Mouse (Mus musculus): Measurements from ENCODE around the gene Hoxb7. TPM values are rescaled to one million over a fixed set of nuclear protein-coding genes. Genes with fewer than 3 reads are reported as not detected.

Gene Hoxb7
- polyA plus RNA-seq, 1 experiment from 2014 or later = not detected

- no peak for ATAC-seq (replicated peaks; ENCODE audit: low FRiP score)
- no peaks in the 10 kb centered on the region for H3K9me3 ChIP-seq (ENCODE audit: control insufficient read depth, low read length)
- H3K36me3 ChIP-seq (ENCODE audit: control insufficient read depth, insufficient read depth, low read length) = no peaks in the 10 kb centered on the region
- peaks cover 97% of the 10 kb centered on the region for H3K27me3 ChIP-seq (ENCODE audit: control insufficient read depth, insufficient read depth, low read length)
- H3K4me2 ChIP-seq (ENCODE audit: low read depth, low read length, severe bottlenecking) = no peak within 1 kb of the TSS
- no peak for DNase-seq (ENCODE audit: low spot score)
- H3K9ac ChIP-seq (ENCODE audit: low read length) = no peak within 1 kb of the TSS
- no peak within 1 kb of the TSS for H3K4me3 ChIP-seq (ENCODE audit: low read depth, low read length)
- H3K4me1 ChIP-seq (replicated peaks; ENCODE audit: control insufficient read depth, insufficient read depth, low read length) = no peaks in the 10 kb centered on the region; the same call in none of the 2 replicates
- 1% methylated on average over 27 of the region's 27 CpGs for WGBS
- no peak within 1 kb of the TSS for H3K27ac ChIP-seq (ENCODE audit: low read depth, low read length)
Measured at GRCm38 (mm10) chr11:96281855-96282570, 4.4 kb upstream of the Hoxb7 start, which contains the start of gene Hoxb8. Gene Hoxb8 (plus strand): TSS chr11:96281905.

DNA sequence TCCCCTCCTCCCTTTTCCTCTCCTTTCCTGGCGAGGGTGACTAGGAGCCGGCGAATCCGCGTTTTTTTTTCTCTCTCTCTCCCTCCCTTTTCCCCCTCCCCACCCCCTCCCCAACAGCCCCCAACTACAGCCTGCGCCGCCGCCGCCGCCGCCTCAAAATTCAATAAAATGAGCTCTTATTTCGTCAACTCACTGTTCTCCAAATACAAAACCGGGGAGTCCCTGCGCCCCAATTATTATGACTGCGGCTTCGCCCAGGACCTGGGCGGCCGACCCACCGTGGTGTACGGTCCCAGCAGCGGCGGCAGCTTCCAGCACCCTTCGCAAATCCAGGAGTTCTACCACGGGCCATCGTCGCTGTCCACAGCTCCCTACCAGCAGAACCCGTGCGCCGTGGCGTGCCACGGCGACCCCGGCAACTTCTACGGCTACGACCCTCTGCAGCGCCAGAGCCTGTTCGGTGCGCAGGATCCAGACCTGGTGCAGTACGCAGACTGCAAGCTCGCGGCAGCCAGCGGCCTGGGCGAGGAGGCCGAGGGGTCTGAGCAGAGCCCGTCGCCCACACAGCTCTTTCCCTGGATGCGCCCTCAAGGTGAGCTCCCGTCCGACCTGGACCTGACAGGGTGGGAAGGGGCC lies 3.5 kb upstream of the Hoxb7 start:
- no peak overlapping the region for H3K9ac ChIP-seq (ENCODE audit: low read length)
- H3K9me3 ChIP-seq (ENCODE audit: control insufficient read depth, low read length) = no peaks in the 10 kb centered on the region
- no peak overlapping the region for H3K4me3 ChIP-seq (ENCODE audit: low read depth, low read length)
- H3K27me3 ChIP-seq (ENCODE audit: control insufficient read depth, insufficient read depth, low read length) = peaks cover 97% of the 10 kb centered on the region
- under 1% methylated on average over 45 of the region's 49 CpGs for WGBS
- H3K27ac ChIP-seq (ENCODE audit: low read depth, low read length) = no peak overlapping the region
- DNase-seq (ENCODE audit: low spot score) (peak; percentile 81), ATAC-seq (replicated peaks; ENCODE audit: low FRiP score) (no peak)
- no peaks in the 10 kb centered on the region; the same call in none of the 2 replicates for H3K4me1 ChIP-seq (replicated peaks; ENCODE audit: control insufficient read depth, insufficient read depth, low read length)
- no peaks in the 10 kb centered on the region for H3K36me3 ChIP-seq (ENCODE audit: control insufficient read depth, insufficient read depth, low read length)
- H3K4me2 ChIP-seq (ENCODE audit: low read depth, low read length, severe bottlenecking) = no peak overlapping the region

DNA sequence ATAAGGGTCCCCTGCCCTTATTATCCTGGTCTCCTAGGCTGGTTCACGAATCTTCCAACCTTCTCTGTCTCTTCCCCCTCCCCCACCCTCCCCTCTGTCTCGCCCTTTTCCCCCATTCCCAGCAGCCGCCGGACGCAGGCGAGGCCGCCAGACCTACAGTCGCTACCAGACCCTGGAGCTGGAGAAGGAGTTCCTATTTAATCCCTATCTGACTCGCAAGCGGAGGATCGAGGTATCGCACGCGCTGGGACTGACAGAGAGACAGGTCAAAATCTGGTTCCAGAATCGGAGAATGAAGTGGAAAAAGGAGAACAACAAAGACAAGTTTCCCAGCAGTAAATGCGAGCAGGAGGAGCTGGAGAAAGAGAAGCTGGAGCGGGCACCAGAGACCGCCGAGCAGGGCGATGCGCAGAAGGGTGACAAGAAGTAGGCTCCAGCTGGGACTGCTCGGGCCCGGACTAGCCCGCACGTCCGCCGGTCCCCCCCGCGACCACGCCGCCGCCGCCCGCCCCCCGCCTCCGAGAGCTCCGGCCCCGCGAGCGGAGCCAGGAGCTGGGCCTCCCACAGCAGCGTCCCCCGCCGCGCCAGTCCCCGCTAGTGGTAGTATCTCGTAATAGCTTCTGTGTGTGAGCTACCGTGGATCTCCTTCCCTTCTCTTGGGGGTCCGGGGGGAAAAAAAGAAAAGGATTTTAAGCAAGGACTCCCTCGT lies 2.2 kb upstream of the Hoxb7 start:
- no peak overlapping the region for H3K27ac ChIP-seq (ENCODE audit: low read depth, low read length)
- no peaks in the 10 kb centered on the region for H3K36me3 ChIP-seq (ENCODE audit: control insufficient read depth, insufficient read depth, low read length)
- peak overlapping the region; percentile 13; the same call in 1 of the 2 replicates for H3K4me3 ChIP-seq (ENCODE audit: low read depth, low read length)
- ATAC-seq (replicated peaks; ENCODE audit: low FRiP score) = no peak
- H3K4me2 ChIP-seq (ENCODE audit: low read depth, low read length, severe bottlenecking) = peak overlapping the region; percentile 34; the same call in 1 of the 2 replicates
- peaks cover 99% of the 10 kb centered on the region for H3K27me3 ChIP-seq (ENCODE audit: control insufficient read depth, insufficient read depth, low read length)
- no peak overlapping the region for H3K9ac ChIP-seq (ENCODE audit: low read length)
- under 1% methylated on average over 49 of the region's 49 CpGs for WGBS
- peak; percentile 71 for DNase-seq (ENCODE audit: low spot score)
- no peaks in the 10 kb centered on the region for H3K9me3 ChIP-seq (ENCODE audit: control insufficient read depth, low read length)
- no peaks in the 10 kb centered on the region; the same call in none of the 2 replicates for H3K4me1 ChIP-seq (replicated peaks; ENCODE audit: control insufficient read depth, insufficient read depth, low read length)

- Histone ChIP-seq H3K27me3 (ENCODE audit: control insufficient read depth, insufficient read depth, low read length) (peaks cover 99% of the 10 kb centered on the region), H3K36me3 (ENCODE audit: control insufficient read depth, insufficient read depth, low read length) (no peaks in the 10 kb centered on the region), H3K9me3 (ENCODE audit: control insufficient read depth, low read length) (no peaks in the 10 kb centered on the region), H3K4me3 (ENCODE audit: low read depth, low read length) (no peak overlapping the region), H3K4me1 (replicated peaks; ENCODE audit: control insufficient read depth, insufficient read depth, low read length) (no peaks in the 10 kb centered on the region; the same call in none of the 2 replicates), H3K9ac (ENCODE audit: low read length) (no peak overlapping the region), H3K27ac (ENCODE audit: low read depth, low read length) (no peak overlapping the region), H3K4me2 (ENCODE audit: low read depth, low read length, severe bottlenecking) (no peak overlapping the region)
- ATAC-seq (replicated peaks; ENCODE audit: low FRiP score) = no peak
- under 1% methylated on average over 31 of the region's 37 CpGs for WGBS
- no peak for DNase-seq (ENCODE audit: low spot score)
Measured at GRCm38 (mm10) chr11:96284774-96285734, 1.4 kb upstream of the Hoxb7 start.

DNA sequence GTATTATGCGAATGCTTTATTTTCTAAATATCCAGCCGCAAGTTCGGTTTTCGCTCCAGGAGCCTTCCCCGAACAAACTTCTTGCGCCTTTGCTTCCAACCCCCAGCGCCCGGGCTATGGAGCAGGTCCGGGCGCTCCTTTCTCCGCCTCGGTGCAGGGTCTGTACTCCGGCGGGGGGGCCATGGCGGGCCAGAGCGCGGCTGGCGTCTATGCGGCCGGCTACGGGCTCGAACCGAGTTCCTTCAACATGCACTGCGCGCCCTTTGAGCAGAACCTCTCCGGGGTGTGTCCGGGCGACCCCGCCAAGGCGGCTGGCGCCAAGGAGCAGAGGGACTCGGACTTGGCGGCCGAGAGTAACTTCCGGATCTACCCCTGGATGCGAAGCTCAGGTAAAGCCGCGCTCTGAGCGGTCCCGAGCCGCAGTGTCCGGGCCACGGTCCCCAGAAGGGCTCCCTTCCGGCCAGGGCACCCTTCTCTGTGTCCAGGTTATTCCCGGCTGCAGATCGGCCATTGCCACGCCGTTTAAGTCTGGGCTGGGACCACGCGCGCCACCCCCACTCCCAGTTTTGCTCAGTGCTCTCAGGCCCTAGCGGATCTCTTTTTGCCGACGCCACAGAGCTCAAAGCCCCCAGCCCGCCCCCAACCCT lies 439 bp downstream of the Hoxb7 start:
- Histone ChIP-seq H3K4me2 (ENCODE audit: low read depth, low read length, severe bottlenecking) (0 out of 2 replicates have a peak overlapping the region, but pooled peaks have one; percentile 24), H3K36me3 (ENCODE audit: control insufficient read depth, insufficient read depth, low read length) (no peaks in the 10 kb centered on the region), H3K4me3 (ENCODE audit: low read depth, low read length) (peak overlapping the region; percentile 11; the same call in 1 of the 2 replicates), H3K9ac (ENCODE audit: low read length) (no peak overlapping the region), H3K9me3 (ENCODE audit: control insufficient read depth, low read length) (no peaks in the 10 kb centered on the region), H3K4me1 (replicated peaks; ENCODE audit: control insufficient read depth, insufficient read depth, low read length) (no peaks in the 10 kb centered on the region; the same call in none of the 2 replicates), H3K27ac (ENCODE audit: low read depth, low read length) (no peak overlapping the region), H3K27me3 (ENCODE audit: control insufficient read depth, insufficient read depth, low read length) (peaks cover 96% of the 10 kb centered on the region)
- WGBS = under 1% methylated on average over 55 of the region's 55 CpGs
- no peak for DNase-seq (ENCODE audit: low spot score)
- no peak for ATAC-seq (replicated peaks; ENCODE audit: low FRiP score)

GRCm38 (mm10) chr11:96287411-96287810 lies 988 bp downstream of the Hoxb7 start:
- no peak overlapping the region for H3K27ac ChIP-seq (ENCODE audit: low read depth, low read length)
- no peaks in the 10 kb centered on the region for H3K36me3 ChIP-seq (ENCODE audit: control insufficient read depth, insufficient read depth, low read length)
- H3K4me1 ChIP-seq (replicated peaks; ENCODE audit: control insufficient read depth, insufficient read depth, low read length) = no peaks in the 10 kb centered on the region; the same call in none of the 2 replicates
- 4% methylated on average over 9 of the region's 9 CpGs for WGBS
- H3K9me3 ChIP-seq (ENCODE audit: control insufficient read depth, low read length) = no peaks in the 10 kb centered on the region
- H3K9ac ChIP-seq (ENCODE audit: low read length) = no peak overlapping the region
- no peak overlapping the region for H3K4me3 ChIP-seq (ENCODE audit: low read depth, low read length)
- no peak for ATAC-seq (replicated peaks; ENCODE audit: low FRiP score)
- peaks cover 96% of the 10 kb centered on the region for H3K27me3 ChIP-seq (ENCODE audit: control insufficient read depth, insufficient read depth, low read length)
- H3K4me2 ChIP-seq (ENCODE audit: low read depth, low read length, severe bottlenecking) = no peak overlapping the region
- no peak for DNase-seq (ENCODE audit: low spot score)

- no peak for DNase-seq (ENCODE audit: low spot score)
- WGBS = 11% methylated on average over 1 of the region's 1 CpGs
- H3K4me1 ChIP-seq (replicated peaks; ENCODE audit: control insufficient read depth, insufficient read depth, low read length) = no peaks in the 10 kb centered on the region; the same call in 1 of the 2 replicates
- H3K36me3 ChIP-seq (ENCODE audit: control insufficient read depth, insufficient read depth, low read length) = no peaks in the 10 kb centered on the region
- no peak for ATAC-seq (replicated peaks; ENCODE audit: low FRiP score)
- no peaks in the 10 kb centered on the region for H3K9me3 ChIP-seq (ENCODE audit: control insufficient read depth, low read length)
- H3K27ac ChIP-seq (ENCODE audit: low read depth, low read length) = no peak overlapping the region
- no peak overlapping the region for H3K4me2 ChIP-seq (ENCODE audit: low read depth, low read length, severe bottlenecking)
- no peak overlapping the region for H3K4me3 ChIP-seq (ENCODE audit: low read depth, low read length)
- no peak overlapping the region for H3K9ac ChIP-seq (ENCODE audit: low read length)
- H3K27me3 ChIP-seq (ENCODE audit: control insufficient read depth, insufficient read depth, low read length) = peaks cover 96% of the 10 kb centered on the region
Measured at GRCm38 (mm10) chr11:96288455-96289221, 2.2 kb downstream of the Hoxb7 start.

All from forebrain, embryonic 11.5 days (tissue).